Mouse (Mus musculus) erythroblast, embryonic 14.5 days (primary cell): Measurements from ENCODE around the gene Kcnab2.

ENCODE experiments used
- GATA1 ChIP-seq: IDR thresholded peaks from 2 replicates; pipeline ENCODE4 v1.6.1; 2012; ENCODE audit warnings: low read length, inconsistent platforms, mixed read lengths
- TAL1 ChIP-seq: IDR thresholded peaks from 3 replicates; pipeline ENCODE4 v1.6.1; 2012; ENCODE audit warnings: low read length, inconsistent platforms, mixed read lengths

DNA sequence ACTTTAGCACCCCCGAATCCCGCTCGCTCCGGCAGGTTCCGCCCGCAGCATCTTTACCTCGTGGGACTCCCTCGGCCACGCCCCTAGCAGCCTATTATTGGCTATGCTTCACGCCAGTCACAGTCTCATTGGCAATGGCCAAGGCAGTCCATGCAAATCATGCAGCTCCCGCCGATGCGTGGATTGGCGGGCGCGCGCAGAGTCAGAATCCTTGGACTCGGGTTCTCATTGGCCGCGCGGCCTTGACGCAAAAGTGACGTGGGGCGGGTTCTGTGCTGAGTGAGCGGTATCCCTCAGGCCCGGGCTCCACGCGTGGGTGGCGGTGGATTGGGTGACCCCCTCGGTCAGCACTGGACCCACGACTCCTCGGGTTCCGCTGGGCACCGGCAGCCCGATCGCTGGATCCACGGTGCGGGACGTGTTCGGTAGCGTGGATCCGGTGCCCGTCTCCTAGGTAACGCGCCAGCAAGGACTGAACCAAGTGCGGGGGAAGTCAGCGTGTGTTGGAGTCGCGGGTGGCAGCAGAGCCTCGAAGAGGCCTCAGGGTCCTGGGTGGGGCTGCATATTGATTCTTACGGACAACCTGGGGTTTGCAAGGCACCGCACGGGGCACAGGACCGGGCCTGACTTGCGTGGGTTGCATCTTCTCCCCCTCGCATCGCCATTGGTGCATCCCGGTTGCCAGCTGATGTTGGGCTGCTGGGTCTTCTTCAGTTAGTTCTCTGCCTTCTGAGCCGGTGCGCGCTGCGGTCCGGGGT lies at the start of gene Kcnab2:
- no peak for TF ChIP-seq GATA1
- TF ChIP-seq TAL1 = no peak
